7 mouse cellular contexts compared by ENCODE assay signal in the genomic region with DNA sequence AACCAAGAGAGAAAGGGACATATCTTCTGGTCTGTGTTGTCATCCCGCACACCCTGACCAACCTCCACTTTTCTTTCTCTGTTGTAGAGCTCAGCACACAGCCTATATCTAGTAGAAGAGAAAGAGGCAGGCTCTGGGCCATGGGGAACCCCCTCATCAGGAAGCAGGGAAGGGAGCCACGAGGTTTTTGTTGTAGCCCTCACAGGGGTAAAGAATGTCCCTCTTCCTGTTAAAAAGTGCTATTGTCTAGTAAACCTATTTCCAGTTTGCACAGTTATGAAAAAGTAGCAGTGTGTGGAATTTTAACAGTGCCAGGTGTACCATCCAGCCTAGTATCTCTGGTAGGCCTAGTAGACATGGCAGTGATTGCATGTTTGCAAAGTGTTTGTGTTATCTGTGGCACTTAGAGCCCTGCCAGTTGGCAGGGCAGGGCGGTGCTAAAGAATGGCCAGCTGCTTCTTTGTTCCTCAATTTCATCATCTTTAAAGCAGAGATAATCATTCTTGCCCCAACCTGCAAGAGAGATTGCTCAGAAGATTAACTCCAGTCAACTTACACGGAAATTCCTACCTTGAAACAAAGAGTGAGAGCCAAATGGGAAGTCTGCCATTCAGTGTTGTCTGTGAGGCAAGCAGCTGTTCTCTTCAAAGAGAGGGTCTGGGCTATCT. TPM values are rescaled to one million over a fixed set of nuclear protein-coding genes. Genes with fewer than 3 reads are reported as not detected.
A peak's percentile ranks its signal among the peaks of the same experiment; 100 is the strongest.
DNase-seq lines count a peak whose midpoint lies in the region; ATAC-seq lines count a peak whose summit lies in the region.

No protein-coding gene starts in this region.

- H3K4me3 ChIP-seq in forebrain, embryonic 13.5 days, result peak overlapping the region; percentile 95
- peak overlapping the region; percentile 91 for H3K4me3 ChIP-seq in limb, embryonic 15.5 days
- H3K4me3 ChIP-seq in stomach, embryonic 16.5 days (replicated peaks; ENCODE audit: low read length), result peak overlapping the region; percentile 91

- peaks cover 20% of the 10 kb centered on the region for H3K4me1 ChIP-seq in forebrain, embryonic 13.5 days
- peaks cover 19% of the 10 kb centered on the region for H3K4me1 ChIP-seq in limb, embryonic 15.5 days
- H3K4me1 ChIP-seq in stomach, embryonic 16.5 days (ENCODE audit: control insufficient read depth, insufficient read depth, low read length), result peaks cover 19% of the 10 kb centered on the region

- 69% methylated on average over 4 of the region's 4 CpGs for WGBS in forebrain, embryonic 13.5 days
- WGBS in limb, embryonic 15.5 days, result 59% methylated on average over 4 of the region's 4 CpGs
- WGBS in stomach, embryonic 16.5 days, result 45% methylated on average over 4 of the region's 4 CpGs

- H3K9me3 ChIP-seq in forebrain, embryonic 13.5 days (replicated peaks), result no peaks in the 10 kb centered on the region
- no peaks in the 10 kb centered on the region for H3K9me3 ChIP-seq in limb, embryonic 15.5 days
- H3K9me3 ChIP-seq in stomach, embryonic 16.5 days (replicated peaks; ENCODE audit: control insufficient read depth, low read length), result no peaks in the 10 kb centered on the region

- H3K4me2 ChIP-seq in forebrain, embryonic 13.5 days, result peak overlapping the region; percentile 90
- H3K4me2 ChIP-seq in limb, embryonic 15.5 days, result peak overlapping the region; percentile 76
- H3K4me2 ChIP-seq in stomach, embryonic 16.5 days (ENCODE audit: low read depth, low read length), result peak overlapping the region; percentile 91

- peak overlapping the region; percentile 98; the same call in 1 of the 2 replicates for H3K9ac ChIP-seq in forebrain, embryonic 13.5 days
- peak overlapping the region; percentile 97 for H3K9ac ChIP-seq in limb, embryonic 15.5 days
- H3K9ac ChIP-seq in stomach, embryonic 16.5 days (ENCODE audit: low read length), result peak overlapping the region; percentile 94

- peaks cover 44% of the 10 kb centered on the region for H3K36me3 ChIP-seq in forebrain, embryonic 13.5 days (ENCODE audit: poor library complexity, severe bottlenecking)
- H3K36me3 ChIP-seq in limb, embryonic 15.5 days, result peaks cover 44% of the 10 kb centered on the region
- H3K36me3 ChIP-seq in stomach, embryonic 16.5 days (ENCODE audit: control insufficient read depth, insufficient read depth, low read length), result peaks cover 11% of the 10 kb centered on the region; the same call in 1 of the 2 replicates

- peak; percentile 14 to 30 for DNase-seq in urinary bladder, adult 18-20 months (ENCODE audit: low spot score in 2 of 2)
- no peak for DNase-seq in urinary bladder, postnatal 25 days (ENCODE audit: low spot score)
- DNase-seq in ovary, postnatal 36 days (ENCODE audit: low spot score), result no peak
- DNase-seq in layer of hippocampus, postnatal 14 days (ENCODE audit: low spot score in 2 of 2), result no peak

- no peak for ATAC-seq in forebrain, embryonic 13.5 days
- ATAC-seq in limb, embryonic 15.5 days (ENCODE audit: insufficient number of reproducible peaks, low FRiP score, low TSS enrichment, low read depth), result no peak
- no peak for ATAC-seq in stomach, embryonic 16.5 days (ENCODE audit: insufficient read depth, low FRiP score)

- H3K27ac ChIP-seq in forebrain, embryonic 13.5 days, result no peak overlapping the region
- peak overlapping the region; percentile 98 for H3K27ac ChIP-seq in limb, embryonic 15.5 days
- H3K27ac ChIP-seq in stomach, embryonic 16.5 days (ENCODE audit: low read length), result peak overlapping the region; percentile 99

- H3K27me3 ChIP-seq in forebrain, embryonic 13.5 days, result no peaks in the 10 kb centered on the region
- H3K27me3 ChIP-seq in limb, embryonic 15.5 days, result no peaks in the 10 kb centered on the region
- no peaks in the 10 kb centered on the region for H3K27me3 ChIP-seq in stomach, embryonic 16.5 days (ENCODE audit: control insufficient read depth, insufficient read depth, low read length)

RNA-seq across cellular contexts. Expression of gene Zfp282, which starts 2.2 kb away (rescaled TPM):
- 18.7 and 19.1 TPM in 2 replicates for polyA plus RNA-seq in forebrain, embryonic 13.5 days (2015; fragmentation: Nextera tagmentation; extraction: Ambion mirVana)
- 23.1 and 23.6 TPM in 2 replicates for polyA plus RNA-seq in limb, embryonic 15.5 days (2015; fragmentation: Nextera tagmentation; extraction: Ambion mirVana)
- polyA plus RNA-seq in stomach, embryonic 16.5 days (2015; fragmentation: Nextera tagmentation; extraction: Ambion mirVana), result 11.2 and 11.7 TPM in 2 replicates
- total RNA-seq in layer of hippocampus, postnatal 14 days (2021), result 10 to 100 TPM; 23.5 to 23.6 TPM

RNA-seq across cellular contexts. Expression of gene Zfp212, which starts 41.1 kb away (rescaled TPM):
- 21.0 and 25.4 TPM in 2 replicates for polyA plus RNA-seq in forebrain, embryonic 13.5 days (2015; fragmentation: Nextera tagmentation; extraction: Ambion mirVana)
- 17.2 and 18.0 TPM in 2 replicates for polyA plus RNA-seq in limb, embryonic 15.5 days (2015; fragmentation: Nextera tagmentation; extraction: Ambion mirVana)
- 13.7 and 14.0 TPM in 2 replicates for polyA plus RNA-seq in stomach, embryonic 16.5 days (2015; fragmentation: Nextera tagmentation; extraction: Ambion mirVana)
- 10 to 100 TPM; 15.5 to 17.1 TPM for total RNA-seq in layer of hippocampus, postnatal 14 days (2021)

RNA-seq across cellular contexts. Expression of gene Zfp398, which starts 43.7 kb away (rescaled TPM):
- polyA plus RNA-seq in forebrain, embryonic 13.5 days (2015; fragmentation: Nextera tagmentation; extraction: Ambion mirVana), result 13.1 and 14.7 TPM in 2 replicates
- 11.0 and 12.0 TPM in 2 replicates for polyA plus RNA-seq in limb, embryonic 15.5 days (2015; fragmentation: Nextera tagmentation; extraction: Ambion mirVana)
- 8.4 and 8.8 TPM in 2 replicates for polyA plus RNA-seq in stomach, embryonic 16.5 days (2015; fragmentation: Nextera tagmentation; extraction: Ambion mirVana)
- 10 to 100 TPM; 19.1 to 21.0 TPM for total RNA-seq in layer of hippocampus, postnatal 14 days (2021)

RNA-seq across cellular contexts. Expression of gene Zfp786, which starts 48.5 kb away (rescaled TPM):
- 13.5 and 13.9 TPM in 2 replicates for polyA plus RNA-seq in forebrain, embryonic 13.5 days (2015; fragmentation: Nextera tagmentation; extraction: Ambion mirVana)
- polyA plus RNA-seq in limb, embryonic 15.5 days (2015; fragmentation: Nextera tagmentation; extraction: Ambion mirVana), result 2.5 and 3.6 TPM in 2 replicates
- polyA plus RNA-seq in stomach, embryonic 16.5 days (2015; fragmentation: Nextera tagmentation; extraction: Ambion mirVana), result 2.4 and 2.6 TPM in 2 replicates
- total RNA-seq in layer of hippocampus, postnatal 14 days (2021), result 1 to 10 TPM; 5.1 to 5.5 TPM

Comparison
In these comparisons a context has a peak if more than half of its experiments do, and no peak if none do; other contexts are left out.
1. DNase-seq: peak in urinary bladder, adult 18-20 months (2 of 2); none in urinary bladder, postnatal 25 days (single experiment), ovary, postnatal 36 days (single experiment) and layer of hippocampus, postnatal 14 days (0 of 2).
2. Peak in every context shown above with its lines, with median percentiles within 50 percentile points of each other: H3K4me2 ChIP-seq, H3K4me3 ChIP-seq and H3K9ac ChIP-seq.